ENCODE assay signal across 28 mouse cellular contexts in genomic region chr4:40814359-40814758, GRCm38 (mm10). TPM values are rescaled to one million over a fixed set of nuclear protein-coding genes. Genes with fewer than 3 reads are reported as not detected.
DNase-seq lines count a peak whose midpoint lies in the region; ATAC-seq and TF ChIP-seq lines count a peak whose summit lies in the region.
"Had no signal": no experiment of that assay in that cellular context is flagged by ENCODE, and none has a peak within 500 bp of the region (broad histone marks: within the 10 kb centered on the region; RNA-seq: fewer than 3 reads in every experiment).

No protein-coding gene starts in this region.

- H3K27me3 ChIP-seq in intestine, postnatal 0 days (replicated peaks; ENCODE audit: control insufficient read depth, insufficient read depth, low read length): no peaks in the 10 kb centered on the region; the same call in 1 of the 2 replicates
- no peaks in the 10 kb centered on the region for H3K27me3 ChIP-seq in intestine, embryonic 15.5 days (replicated peaks)
- no peaks in the 10 kb centered on the region for H3K27me3 ChIP-seq in kidney, embryonic 14.5 days (ENCODE audit: control insufficient read depth, insufficient read depth, low read length)
- H3K27me3 ChIP-seq: CH12.LX; embryonic facial prominence, embryonic 12.5 days; embryonic facial prominence, embryonic 15.5 days; heart, embryonic 13.5 days; Patski had no signal

- H3K27ac ChIP-seq in intestine, postnatal 0 days (ENCODE audit: low read depth, low read length): no peak overlapping the region
- H3K27ac ChIP-seq in intestine, embryonic 15.5 days: no peak overlapping the region
- H3K27ac ChIP-seq in kidney, embryonic 14.5 days (ENCODE audit: low read depth, low read length): no peak overlapping the region
- peak overlapping the region; percentile 85 for H3K27ac ChIP-seq in macrophage
- H3K27ac ChIP-seq: embryonic facial prominence, embryonic 12.5 days; embryonic facial prominence, embryonic 15.5 days; heart, adult 2 months; heart, embryonic 10.5 days; hindbrain, embryonic 14.5 days; hindbrain, postnatal 0 days had no signal

- no peak for TF ChIP-seq CTCF in intestine, postnatal 0 days (IDR thresholded peaks at IDR 0.05; ENCODE audit: low read depth)

- H3K9me3 ChIP-seq in intestine, postnatal 0 days (ENCODE audit: control insufficient read depth): no peaks in the 10 kb centered on the region
- no peaks in the 10 kb centered on the region for H3K9me3 ChIP-seq in intestine, embryonic 15.5 days
- no peaks in the 10 kb centered on the region for H3K9me3 ChIP-seq in kidney, embryonic 14.5 days (ENCODE audit: control insufficient read depth, low read length)
- H3K9me3 ChIP-seq: embryonic facial prominence, embryonic 12.5 days; embryonic facial prominence, embryonic 15.5 days; G1E; heart, embryonic 10.5 days; heart, embryonic 13.5 days had no signal

- peak; percentile 47 to 66 for DNase-seq in kidney, postnatal 36 days
- no peak for DNase-seq in spleen, postnatal 14 days (ENCODE audit: low spot score in 2 of 2)
- DNase-seq: adrenal gland, postnatal 10 days; B cell, adult 2 months; cerebellum, adult 11 months; cerebellum, adult 2 months; cerebellum, adult 9-11 months; cerebellum, postnatal 25 days; forebrain, postnatal 0 days; gastrocnemius, postnatal 10 days; gastrocnemius, postnatal 36 days; heart, adult 2 months; heart, postnatal 14 days; heart, postnatal 4 days had no signal

- WGBS in intestine, postnatal 0 days: 76% methylated on average over 6 of the region's 6 CpGs
- 85% methylated on average over 6 of the region's 6 CpGs for WGBS in intestine, embryonic 15.5 days
- WGBS in kidney, embryonic 14.5 days: 79% methylated on average over 6 of the region's 6 CpGs
- WGBS in macrophage (ENCODE audit: missing documents): 90% methylated on average over 6 of the region's 6 CpGs

- H3K4me2 ChIP-seq in intestine, postnatal 0 days (replicated peaks; ENCODE audit: low read depth): no peak overlapping the region
- no peak overlapping the region for H3K4me2 ChIP-seq in intestine, embryonic 15.5 days (replicated peaks)
- no peak overlapping the region for H3K4me2 ChIP-seq in kidney, embryonic 14.5 days (replicated peaks; ENCODE audit: low read depth, low read length)
- H3K4me2 ChIP-seq: embryonic facial prominence, embryonic 12.5 days; embryonic facial prominence, embryonic 15.5 days; heart, embryonic 13.5 days; hindbrain, embryonic 14.5 days had no signal

- H3K4me1 ChIP-seq in intestine, postnatal 0 days (replicated peaks; ENCODE audit: control insufficient read depth, insufficient read depth, low read length): no peaks in the 10 kb centered on the region
- H3K4me1 ChIP-seq in intestine, embryonic 15.5 days (replicated peaks): no peaks in the 10 kb centered on the region
- peaks cover 3% of the 10 kb centered on the region for H3K4me1 ChIP-seq in kidney, embryonic 14.5 days (ENCODE audit: control insufficient read depth, insufficient read depth, low read length)
- H3K4me1 ChIP-seq: embryonic facial prominence, embryonic 12.5 days had no signal

- no peak overlapping the region for H3K9ac ChIP-seq in intestine, postnatal 0 days (ENCODE audit: low read depth, low read length)
- no peak overlapping the region for H3K9ac ChIP-seq in intestine, embryonic 15.5 days
- no peak overlapping the region for H3K9ac ChIP-seq in kidney, embryonic 14.5 days (ENCODE audit: low read depth, low read length)
- H3K9ac ChIP-seq: embryonic facial prominence, embryonic 12.5 days; embryonic facial prominence, embryonic 15.5 days; forebrain, postnatal 0 days; heart, embryonic 13.5 days; hindbrain, embryonic 14.5 days had no signal

- H3K36me3 ChIP-seq in intestine, postnatal 0 days (ENCODE audit: control insufficient read depth, insufficient read depth): peaks cover 12% of the 10 kb centered on the region
- H3K36me3 ChIP-seq in intestine, embryonic 15.5 days: 0 out of 2 replicates have a peak, but pooled peaks cover 6% of the 10 kb centered on the region
- H3K36me3 ChIP-seq in kidney, embryonic 14.5 days (ENCODE audit: control insufficient read depth, insufficient read depth, low read length): peaks cover 40% of the 10 kb centered on the region; the same call in 1 of the 2 replicates
- H3K36me3 ChIP-seq in macrophage (ENCODE audit: inconsistent target): peaks cover 58% of the 10 kb centered on the region

- ATAC-seq in intestine, postnatal 0 days: peak; percentile 62; the same call in 1 of the 2 replicates
- ATAC-seq in intestine, embryonic 15.5 days: no peak
- no peak for ATAC-seq in kidney, embryonic 14.5 days (ENCODE audit: low FRiP score, low TSS enrichment)
- ATAC-seq: forebrain, embryonic 14.5 days; forebrain, postnatal 0 days; hindbrain, postnatal 0 days; Patski had no signal

- no peak overlapping the region for H3K4me3 ChIP-seq in intestine, postnatal 0 days (ENCODE audit: low read depth, low read length)
- H3K4me3 ChIP-seq in intestine, embryonic 15.5 days (replicated peaks): no peak overlapping the region
- no peak overlapping the region for H3K4me3 ChIP-seq in kidney, embryonic 14.5 days (ENCODE audit: low read length)
- no peak overlapping the region for H3K4me3 ChIP-seq in macrophage (ENCODE audit: inconsistent target)
- H3K4me3 ChIP-seq: embryonic facial prominence, embryonic 12.5 days; embryonic facial prominence, embryonic 15.5 days; heart, adult 2 months; heart, embryonic 10.5 days; heart, embryonic 13.5 days had no signal

- H3K79me2 ChIP-seq in macrophage (ENCODE audit: inconsistent target): peaks cover 74% of the 10 kb centered on the region

RNA-seq across cellular contexts. Expression of gene B4galt1, which starts 39.4 kb away (rescaled TPM):
- 15.3 and 15.5 TPM in 2 replicates for polyA plus RNA-seq in intestine, postnatal 0 days (2015; fragmentation: Nextera tagmentation; extraction: Ambion mirVana)
- 30.2 and 33.2 TPM in 2 replicates for polyA plus RNA-seq in intestine, embryonic 15.5 days (2015; fragmentation: Nextera tagmentation; extraction: Ambion mirVana)
- polyA plus RNA-seq in kidney, embryonic 14.5 days (2014; fragmentation: Nextera tagmentation; extraction: Ambion mirVana): 36.0 and 45.8 TPM in 2 replicates
- 10 to 100 TPM; 21.8 to 67.0 (median 38.1) TPM for total RNA-seq in macrophage (2018; cell fraction: chromatin; rRNA removed)
- total RNA-seq in macrophage (2018; cell fraction: cytosol; rRNA removed): 100 to 1,000 TPM in 10 of 26 experiments, 10 to 100 TPM in 16; 68.0 to 139 (median 95.9) TPM
- total RNA-seq in macrophage (2018; cell fraction: nucleus; rRNA removed): 100 to 1,000 TPM in 19 of 26 experiments, 10 to 100 TPM in 7; 52.3 to 227 (median 128) TPM
- polyA plus RNA-seq in macrophage (2018): 54.5 to 89.1 TPM (median 55.9 TPM) in 3 replicates

RNA-seq across cellular contexts. Expression of gene Smu1, which starts 56.6 kb away (rescaled TPM):
- polyA plus RNA-seq in intestine, postnatal 0 days (2015; fragmentation: Nextera tagmentation; extraction: Ambion mirVana): 68.8 and 72.1 TPM in 2 replicates
- polyA plus RNA-seq in intestine, embryonic 15.5 days (2015; fragmentation: Nextera tagmentation; extraction: Ambion mirVana): 147 and 149 TPM in 2 replicates
- 147 and 171 TPM in 2 replicates for polyA plus RNA-seq in kidney, embryonic 14.5 days (2014; fragmentation: Nextera tagmentation; extraction: Ambion mirVana)
- total RNA-seq in macrophage (2018; cell fraction: chromatin; rRNA removed): 100 to 1,000 TPM in 1 of 26 experiments, 10 to 100 TPM in 25; 44.2 to 103 (median 70.6) TPM
- 10 to 100 TPM; 41.5 to 57.7 (median 47.7) TPM for total RNA-seq in macrophage (2018; cell fraction: cytosol; rRNA removed)
- 10 to 100 TPM; 35.4 to 81.4 (median 51.4) TPM for total RNA-seq in macrophage (2018; cell fraction: nucleus; rRNA removed)
- polyA plus RNA-seq in macrophage (2018): 43.2 to 57.4 TPM (median 46.9 TPM) in 3 replicates

Comparison
In these comparisons a context has a peak if more than half of its experiments do, and no peak if none do; other contexts are left out.
1. DNase-seq: peak in kidney, postnatal 36 days (2 of 2); none in spleen, postnatal 14 days (0 of 2).